Mouse (Mus musculus) cerebellum, adult 11-12 months (tissue): ENCODE measurements around the gene Hspd1.

ENCODE experiments used
- DNase-seq: peaks from one replicate; pipeline ENCODE4 v3.0.0; 2022

Gene Hspd1

DNA sequence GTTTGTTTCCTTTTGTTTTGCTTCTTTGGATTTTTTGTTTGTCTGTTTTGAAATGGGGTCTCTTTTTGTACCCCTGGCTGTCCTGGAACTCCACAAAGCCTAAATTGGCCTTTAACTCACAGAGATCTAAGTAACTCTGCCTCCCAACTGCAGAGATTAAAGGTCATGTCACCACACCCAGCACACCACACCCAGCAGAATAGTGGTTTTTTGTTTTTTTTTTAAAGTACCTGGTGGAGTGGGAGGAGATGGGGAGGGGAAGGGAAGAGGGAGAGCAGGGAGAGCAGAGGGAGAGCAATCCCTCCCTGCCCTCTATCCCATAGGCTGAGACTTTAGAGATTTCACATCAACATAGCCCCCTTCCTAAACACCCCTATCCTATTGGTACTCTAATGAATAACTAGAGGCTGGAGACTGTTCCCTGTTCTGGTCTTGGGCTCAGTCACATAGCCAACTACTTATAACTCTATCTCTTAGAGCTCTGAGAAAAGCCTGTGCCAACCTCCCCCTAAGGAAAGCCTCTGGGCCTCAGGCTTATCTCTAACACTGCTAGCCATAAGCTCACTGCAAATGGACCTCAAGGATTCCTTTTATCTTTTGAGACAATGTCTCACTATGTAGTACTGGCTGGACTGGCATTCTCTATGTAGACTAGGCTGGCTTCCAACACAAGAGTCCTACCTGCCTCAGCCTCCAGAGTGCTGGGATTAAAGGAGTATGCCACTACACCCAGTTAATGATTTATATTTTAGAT lies 56.8 kb downstream of the Hspd1 start:
- no peak for DNase-seq

GRCm38 (mm10) chr1:55029446-55029845 lies 58.6 kb downstream of the Hspd1 start:
- no peak for DNase-seq

DNA sequence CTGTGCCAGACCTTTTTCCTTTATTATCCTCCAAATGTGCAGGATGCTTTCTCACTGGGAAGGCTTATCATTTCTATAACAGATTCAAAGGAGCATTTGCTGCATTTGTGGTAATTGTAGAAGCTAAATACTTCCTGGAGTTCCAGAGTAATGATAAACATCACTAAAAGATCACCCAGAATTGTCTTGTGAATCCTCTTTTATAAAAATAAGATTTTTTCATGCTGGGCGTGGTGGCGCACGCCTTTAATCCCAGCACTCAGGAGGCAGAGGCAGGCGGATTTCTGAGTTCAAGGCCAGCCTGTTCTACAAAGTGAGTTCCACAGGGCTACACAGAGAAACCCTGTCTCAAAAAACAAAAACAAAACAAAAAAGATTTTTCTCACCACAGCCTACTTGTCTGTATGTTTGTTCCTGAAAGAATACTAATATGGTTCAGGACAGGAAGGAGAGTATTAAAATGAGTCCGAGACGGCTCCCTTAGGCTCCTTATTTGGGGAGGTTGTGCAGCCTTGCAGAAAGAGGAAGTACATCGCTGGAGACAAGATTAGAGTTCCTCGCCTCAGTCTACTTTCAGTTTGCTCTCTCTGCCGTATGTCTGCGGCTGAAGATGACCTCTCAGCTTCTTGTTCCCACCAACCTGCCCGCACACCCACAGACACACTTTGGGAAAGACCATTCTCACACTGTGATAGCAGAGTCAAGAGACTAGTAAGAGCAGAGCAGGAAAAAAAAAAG lies 59.4 kb downstream of the Hspd1 start:
- DNase-seq, result no peak

- DNase-seq, result no peak
Measured at GRCm38 (mm10) chr1:55027966-55028365, 60.1 kb downstream of the Hspd1 start.
